Mouse (Mus musculus) lung, postnatal 0 days (tissue): Measurements from ENCODE around the gene Elmo1. TPM values are rescaled to one million over a fixed set of nuclear protein-coding genes. Genes with fewer than 3 reads are reported as not detected.

Experiments used
- ATAC-seq: fragments of 200-750 bp; cut with Nextera tagmentation; 2 replicates; pipeline ENCODE4 v1.8.0; 2017; ENCODE audit warnings: moderate library complexity
- DNase-seq: peaks from one replicate; pipeline ENCODE4 v3.0.0-alpha.2; 2016; ENCODE audit warnings: low spot score
- H3K27ac ChIP-seq: fragments of 300-500 bp; sonication (generic); 2 replicates; pipeline ENCODE4 v1.5.1; 2014; ENCODE audit warnings: antibody characterized with exemption, mild to moderate bottlenecking, low read length, mixed read lengths
- H3K27me3 ChIP-seq: fragments of 300-500 bp; sonication (generic); replicated peaks from 2 replicates; pipeline ENCODE4 v1.6.1; 2014; ENCODE audit warnings: low read length, mixed read lengths; ENCODE audit not compliant: insufficient read depth
- H3K36me3 ChIP-seq: fragments of 300-500 bp; sonication (generic); 2 replicates; pipeline ENCODE4 v1.6.1; 2014; ENCODE audit warnings: low read length, mixed read lengths; ENCODE audit not compliant: insufficient read depth
- H3K4me1 ChIP-seq: fragments of 300-500 bp; sonication (generic); 2 replicates; pipeline ENCODE4 v1.6.1; 2014; ENCODE audit warnings: antibody characterized with exemption, low read depth, low read length, mixed read lengths; ENCODE audit not compliant: insufficient read depth
- H3K4me2 ChIP-seq: fragments of 300-500 bp; sonication (generic); replicated peaks from 2 replicates; pipeline ENCODE4 v1.6.1; 2014; ENCODE audit warnings: low read depth, mild to moderate bottlenecking, low read length, moderate library complexity, mixed read lengths
- H3K4me3 ChIP-seq: fragments of 300-500 bp; sonication (generic); 2 replicates; pipeline ENCODE4 v1.5.1; 2014; ENCODE audit warnings: low read depth, low read length
- H3K9ac ChIP-seq: fragments of 300-500 bp; sonication (generic); replicated peaks from 2 replicates; pipeline ENCODE4 v1.6.1; 2014; ENCODE audit warnings: low read depth, mild to moderate bottlenecking
- H3K9me3 ChIP-seq: fragments of 300-500 bp; sonication (generic); 2 replicates; pipeline ENCODE4 v1.6.1; 2016; ENCODE audit warnings: low read length, mixed read lengths
- CTCF ChIP-seq: IDR thresholded peaks from 2 replicates; pipeline ENCODE4 v1.5.1; 2016; ENCODE audit warnings: antibody characterized with exemption, mild to moderate bottlenecking
- EP300 ChIP-seq: IDR thresholded peaks from 2 replicates; pipeline ENCODE4 v1.6.1; 2016; ENCODE audit warnings: antibody characterized with exemption, mild to moderate bottlenecking, control low read depth
- WGBS: fragments of 180-500 bp; shearing (Covaris S2); extraction: QIAGEN DNeasy Blood & Tissue Kit; methylation state at CpG from one replicate; pipeline ENCODE4 v1.1.7; 2014; 5-methylcytosine and 5-hydroxymethylcytosine counted together
- polyA plus RNA-seq: library from polyadenylated mRNA; unstranded; fragments of >200 nt; fragmentation: Nextera tagmentation; extraction: Ambion mirVana; gene quantifications from 2 replicates; pipeline ENCODE4 v1.2.1, GENCODE M21; 2015

Elmo1 gene
- polyA plus RNA-seq, 1 experiment from 2014 or later = 20.8 TPM

DNA sequence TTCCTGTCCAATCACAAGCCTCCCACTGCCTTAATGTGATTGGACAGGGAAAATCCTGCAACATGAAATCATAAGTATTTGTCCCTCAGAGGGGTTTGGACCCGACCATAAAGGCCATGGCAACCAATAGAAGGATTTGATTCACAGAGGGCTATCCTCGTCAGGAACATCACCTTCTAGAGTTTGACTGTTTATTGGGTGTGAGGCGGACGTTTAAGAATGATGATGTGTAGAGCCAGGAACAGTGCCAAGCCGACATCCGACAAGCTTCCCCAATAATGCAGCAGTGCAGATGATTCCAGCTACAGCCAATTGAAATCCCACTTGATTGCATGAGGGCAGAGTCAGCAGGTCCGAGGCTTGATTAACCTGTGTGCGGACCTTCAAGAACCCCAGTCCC is 288.5 kb downstream of the Elmo1 start:
- H3K36me3 ChIP-seq = no peaks in the 10 kb centered on the region
- no peaks in the 10 kb centered on the region for H3K27me3 ChIP-seq
- no peak overlapping the region for H3K9ac ChIP-seq
- 58% methylated on average over 8 of the region's 8 CpGs for WGBS
- no peaks in the 10 kb centered on the region for H3K9me3 ChIP-seq
- no peak overlapping the region for H3K4me2 ChIP-seq
- no peak overlapping the region for H3K27ac ChIP-seq
- H3K4me3 ChIP-seq = no peak overlapping the region
- no peaks in the 10 kb centered on the region for H3K4me1 ChIP-seq
- ATAC-seq (peak; percentile 56), DNase-seq (peak; percentile 42)
- TF ChIP-seq EP300 (no peak), CTCF (no peak)

DNA sequence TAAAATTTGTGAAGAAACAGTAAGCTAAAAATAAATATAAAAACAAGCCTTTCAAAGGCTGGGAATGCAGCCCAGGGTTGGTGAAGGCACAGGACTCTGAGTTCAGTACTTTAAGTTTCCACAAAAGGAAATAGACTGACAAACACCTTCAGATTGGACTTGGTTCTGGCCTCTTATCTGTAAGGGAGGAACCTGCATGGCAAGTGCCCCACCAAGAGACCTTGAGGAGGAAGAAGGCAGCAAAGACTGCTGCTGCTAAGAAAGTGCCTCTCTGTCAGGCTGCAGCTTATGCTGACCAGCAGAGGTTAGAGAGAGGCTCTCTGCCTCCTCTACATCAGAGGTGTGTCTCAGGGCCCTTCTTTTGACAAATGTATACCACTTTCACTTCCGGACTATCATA is 293.5 kb downstream of the Elmo1 start:
- 94% methylated on average over 1 of the region's 1 CpGs for WGBS

GRCm38 (mm10) chr13:20384846-20385245 is 294.4 kb downstream of the Elmo1 start:
- Histone ChIP-seq H3K9ac (no peak overlapping the region), H3K27me3 (no peaks in the 10 kb centered on the region), H3K4me1 (no peaks in the 10 kb centered on the region), H3K9me3 (no peaks in the 10 kb centered on the region), H3K27ac (no peak overlapping the region), H3K36me3 (no peaks in the 10 kb centered on the region), H3K4me2 (no peak overlapping the region), H3K4me3 (no peak overlapping the region)
- no peak for ATAC-seq
- DNase-seq = no peak
- no peak for TF ChIP-seq CTCF
- TF ChIP-seq EP300 = no peak
- WGBS = 84% methylated on average over 2 of the region's 2 CpGs

More for the DNA sequence above, 293.5 kb downstream of the Elmo1 start:
- Histone ChIP-seq H3K4me1 (no peaks in the 10 kb centered on the region), H3K27me3 (no peaks in the 10 kb centered on the region), H3K4me2 (no peak overlapping the region), H3K9me3 (no peaks in the 10 kb centered on the region), H3K27ac (no peak overlapping the region), H3K4me3 (no peak overlapping the region), H3K9ac (no peak overlapping the region), H3K36me3 (no peaks in the 10 kb centered on the region)
- no peak for ATAC-seq
- TF ChIP-seq EP300 = no peak
- no peak for TF ChIP-seq CTCF
- DNase-seq = peak; percentile 29

DNA sequence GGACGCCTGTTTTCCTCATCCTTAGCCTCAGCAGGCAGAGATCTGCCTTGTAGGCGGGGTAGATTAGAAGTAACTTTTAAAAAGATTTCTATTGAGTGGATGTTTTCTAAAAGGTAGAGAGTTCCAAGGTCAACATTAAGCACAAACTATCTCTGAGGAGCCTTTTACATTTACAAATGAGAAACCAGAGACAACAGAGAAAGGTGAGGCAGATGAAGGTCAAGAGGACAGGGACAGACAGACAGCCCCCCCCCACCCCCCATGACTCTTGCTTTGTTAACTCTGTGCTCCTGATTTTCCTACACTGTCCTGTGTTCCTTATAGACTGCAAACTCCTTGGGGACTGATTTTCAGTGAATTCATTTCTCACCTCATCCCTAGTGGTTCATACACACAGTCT is 295.0 kb downstream of the Elmo1 start:
- no peak for ATAC-seq
- DNase-seq = no peak
- WGBS = 79% methylated on average over 2 of the region's 2 CpGs

GRCm38 (mm10) chr13:20386462-20387141 is 296.2 kb downstream of the Elmo1 start:
- Histone ChIP-seq H3K4me2 (no peak overlapping the region), H3K27ac (no peak overlapping the region), H3K36me3 (no peaks in the 10 kb centered on the region), H3K4me3 (no peak overlapping the region), H3K4me1 (no peaks in the 10 kb centered on the region), H3K9me3 (no peaks in the 10 kb centered on the region), H3K9ac (no peak overlapping the region), H3K27me3 (no peaks in the 10 kb centered on the region)
- DNase-seq (peak; percentile 83), ATAC-seq (peak; percentile 83)
- no peak for TF ChIP-seq CTCF
- peak; percentile 83 for TF ChIP-seq EP300
- 41% methylated on average over 4 of the region's 4 CpGs for WGBS

More for the DNA sequence above, 295.0 kb downstream of the Elmo1 start:
- no peak overlapping the region for H3K27ac ChIP-seq
- no peak overlapping the region for H3K4me2 ChIP-seq
- H3K36me3 ChIP-seq = no peaks in the 10 kb centered on the region
- H3K9me3 ChIP-seq = no peaks in the 10 kb centered on the region
- H3K27me3 ChIP-seq = no peaks in the 10 kb centered on the region
- H3K4me3 ChIP-seq = no peak overlapping the region
- no peaks in the 10 kb centered on the region for H3K4me1 ChIP-seq
- no peak for TF ChIP-seq EP300
- no peak for TF ChIP-seq CTCF
- H3K9ac ChIP-seq = no peak overlapping the region

GRCm38 (mm10) chr13:20392824-20393598 is 302.6 kb downstream of the Elmo1 start:
- Histone ChIP-seq H3K9ac (no peak overlapping the region), H3K36me3 (no peaks in the 10 kb centered on the region), H3K4me2 (no peak overlapping the region), H3K4me1 (no peaks in the 10 kb centered on the region), H3K9me3 (no peaks in the 10 kb centered on the region), H3K27me3 (no peaks in the 10 kb centered on the region), H3K27ac (no peak overlapping the region), H3K4me3 (no peak overlapping the region)
- no peak for DNase-seq
- TF ChIP-seq EP300 (no peak), CTCF (no peak)
- ATAC-seq = no peak
- WGBS = 77% methylated on average over 3 of the region's 3 CpGs
